Mouse (Mus musculus) forebrain, embryonic 10.5 days (tissue): ENCODE measurements at regions not wholly inside any gene's neighbourhood (a gene's known extent, or its start where the extent isn't known, plus 50 kb on each side); places are given as distances from the start of the nearest gene placed in this dataset.

ENCODE experiments used
- DNase-seq: peaks from one replicate; pipeline ENCODE4 v3.0.0-alpha.2; 2017; ENCODE audit warnings: low spot score; ENCODE audit errors: extremely low spot score
- H3K27ac ChIP-seq: fragments of 300-500 bp; sonication (generic); 2 replicates; pipeline ENCODE4 v1.5.1; 2016; ENCODE audit warnings: mild to moderate bottlenecking
- H3K27me3 ChIP-seq: fragments of 300-500 bp; sonication (generic); 2 replicates; pipeline ENCODE4 v1.6.1; 2016; ENCODE audit warnings: mild to moderate bottlenecking; ENCODE audit not compliant: poor library complexity, severe bottlenecking
- H3K36me3 ChIP-seq: fragments of 300-500 bp; sonication (generic); replicated peaks from 2 replicates; pipeline ENCODE4 v1.6.1; 2016; ENCODE audit warnings: mild to moderate bottlenecking, moderate library complexity
- H3K4me1 ChIP-seq: fragments of 300-500 bp; sonication (generic); 2 replicates; pipeline ENCODE4 v1.6.1; 2016
- H3K4me3 ChIP-seq: fragments of 300-500 bp; sonication (generic); 2 replicates; pipeline ENCODE4 v1.5.1; 2016; ENCODE audit warnings: mild to moderate bottlenecking, moderate library complexity
- H3K9me3 ChIP-seq: fragments of 300-500 bp; sonication (generic); 2 replicates; pipeline ENCODE4 v1.6.1; 2016; ENCODE audit warnings: mild to moderate bottlenecking, moderate library complexity
- WGBS: fragments of 180-500 bp; shearing (Covaris S2); methylation state at CpG from one replicate; pipeline ENCODE4 v1.1.7; 2016; 5-methylcytosine and 5-hydroxymethylcytosine counted together

- Histone ChIP-seq H3K9me3 (no peaks in the 10 kb centered on the region), H3K36me3 (no peaks in the 10 kb centered on the region), H3K27ac (no peak overlapping the region), H3K27me3 (no peaks in the 10 kb centered on the region), H3K4me1 (no peaks in the 10 kb centered on the region), H3K4me3 (no peak overlapping the region)
- 90% methylated on average over 2 of the region's 2 CpGs for WGBS
- DNase-seq, result no peak
Observed at GRCm38 (mm10) chr17:52177996-52178395, 344.9 kb upstream of the Satb1 start.

- Histone ChIP-seq H3K4me1 (no peaks in the 10 kb centered on the region), H3K36me3 (no peaks in the 10 kb centered on the region), H3K4me3 (no peak overlapping the region), H3K27me3 (no peaks in the 10 kb centered on the region), H3K9me3 (no peaks in the 10 kb centered on the region), H3K27ac (no peak overlapping the region)
- DNase-seq, result no peak
- 90% methylated on average over 10 of the region's 10 CpGs for whole genome bisulfite sequencing
Observed at GRCm38 (mm10) chr17:52168076-52168838, 335.2 kb upstream of the Satb1 start.

- Histone ChIP-seq H3K27ac (no peak overlapping the region), H3K4me3 (no peak overlapping the region), H3K4me1 (no peaks in the 10 kb centered on the region), H3K36me3 (no peaks in the 10 kb centered on the region), H3K27me3 (no peaks in the 10 kb centered on the region), H3K9me3 (no peaks in the 10 kb centered on the region)
- no peak for DNase-seq
- WGBS, result 86% methylated on average over 4 of the region's 4 CpGs
Observed at GRCm38 (mm10) chr17:52167658-52168057, 334.6 kb upstream of the Satb1 start.

GRCm38 (mm10) chr17:52165891-52166485 lies 332.9 kb upstream of the Satb1 start:
- H3K27ac ChIP-seq, result no peak overlapping the region
- no peaks in the 10 kb centered on the region for H3K27me3 ChIP-seq
- no peaks in the 10 kb centered on the region for H3K9me3 ChIP-seq
- WGBS, result 84% methylated on average over 5 of the region's 5 CpGs
- no peaks in the 10 kb centered on the region for H3K4me1 ChIP-seq
- no peak for DNase-seq
- no peak overlapping the region for H3K4me3 ChIP-seq
- H3K36me3 ChIP-seq, result no peaks in the 10 kb centered on the region

GRCm38 (mm10) chr17:52162559-52163397 lies 329.7 kb upstream of the Satb1 start:
- no peaks in the 10 kb centered on the region for H3K36me3 ChIP-seq
- 91% methylated on average over 10 of the region's 10 CpGs for WGBS
- no peak overlapping the region for H3K27ac ChIP-seq
- no peaks in the 10 kb centered on the region for H3K9me3 ChIP-seq
- H3K4me3 ChIP-seq, result no peak overlapping the region
- no peaks in the 10 kb centered on the region for H3K4me1 ChIP-seq
- H3K27me3 ChIP-seq, result no peaks in the 10 kb centered on the region
- no peak for DNase-seq

GRCm38 (mm10) chr17:52150496-52150895 lies 317.4 kb upstream of the Satb1 start:
- Histone ChIP-seq H3K4me3 (no peak overlapping the region), H3K4me1 (no peaks in the 10 kb centered on the region), H3K9me3 (no peaks in the 10 kb centered on the region), H3K27me3 (no peaks in the 10 kb centered on the region), H3K36me3 (no peaks in the 10 kb centered on the region), H3K27ac (no peak overlapping the region)
- WGBS, result 93% methylated on average over 5 of the region's 5 CpGs
- DNase-seq, result no peak

- 91% methylated on average over 6 of the region's 6 CpGs for WGBS
- no peak for DNase-seq
- H3K36me3 ChIP-seq, result no peaks in the 10 kb centered on the region
- no peak overlapping the region for H3K4me3 ChIP-seq
- H3K9me3 ChIP-seq, result no peaks in the 10 kb centered on the region
- no peaks in the 10 kb centered on the region for H3K27me3 ChIP-seq
- H3K4me1 ChIP-seq, result no peaks in the 10 kb centered on the region
- H3K27ac ChIP-seq, result no peak overlapping the region
Observed at GRCm38 (mm10) chr17:52149834-52150233, 316.7 kb upstream of the Satb1 start.

GRCm38 (mm10) chr17:52149068-52149467 lies 316.0 kb upstream of the Satb1 start:
- Histone ChIP-seq H3K27ac (no peak overlapping the region), H3K9me3 (no peaks in the 10 kb centered on the region), H3K27me3 (no peaks in the 10 kb centered on the region), H3K36me3 (no peaks in the 10 kb centered on the region), H3K4me1 (no peaks in the 10 kb centered on the region), H3K4me3 (no peak overlapping the region)
- no peak for DNase-seq
- WGBS, result 90% methylated on average over 3 of the region's 3 CpGs

- H3K27ac ChIP-seq, result no peak overlapping the region
- H3K4me1 ChIP-seq, result no peaks in the 10 kb centered on the region
- H3K27me3 ChIP-seq, result no peaks in the 10 kb centered on the region
- no peaks in the 10 kb centered on the region for H3K36me3 ChIP-seq
- DNase-seq, result no peak
- H3K4me3 ChIP-seq, result no peak overlapping the region
- H3K9me3 ChIP-seq, result no peaks in the 10 kb centered on the region
- 87% methylated on average over 4 of the region's 4 CpGs for WGBS
Observed at GRCm38 (mm10) chr17:52103891-52104290, 270.8 kb upstream of the Satb1 start.

- no peaks in the 10 kb centered on the region for H3K9me3 ChIP-seq
- no peaks in the 10 kb centered on the region for H3K27me3 ChIP-seq
- H3K36me3 ChIP-seq, result no peaks in the 10 kb centered on the region
- no peak overlapping the region for H3K27ac ChIP-seq
- WGBS, result 28% methylated on average over 4 of the region's 4 CpGs
- no peak for DNase-seq
- no peak overlapping the region for H3K4me3 ChIP-seq
- H3K4me1 ChIP-seq, result peaks cover 7% of the 10 kb centered on the region
Observed at GRCm38 (mm10) chr17:52085834-52086233, 252.7 kb upstream of the Satb1 start.

GRCm38 (mm10) chr17:52084455-52084854 lies 251.4 kb upstream of the Satb1 start:
- peaks cover 7% of the 10 kb centered on the region for H3K4me1 ChIP-seq
- no peaks in the 10 kb centered on the region for H3K9me3 ChIP-seq
- no peak for DNase-seq
- no peaks in the 10 kb centered on the region for H3K27me3 ChIP-seq
- no peak overlapping the region for H3K27ac ChIP-seq
- H3K36me3 ChIP-seq, result no peaks in the 10 kb centered on the region
- 50% methylated on average over 2 of the region's 2 CpGs for WGBS
- no peak overlapping the region for H3K4me3 ChIP-seq

GRCm38 (mm10) chr17:52079316-52079715 lies 246.2 kb upstream of the Satb1 start:
- H3K27ac ChIP-seq, result no peak overlapping the region
- no peak for DNase-seq
- H3K4me1 ChIP-seq, result no peaks in the 10 kb centered on the region
- H3K36me3 ChIP-seq, result no peaks in the 10 kb centered on the region
- H3K27me3 ChIP-seq, result no peaks in the 10 kb centered on the region
- no peak overlapping the region for H3K4me3 ChIP-seq
- H3K9me3 ChIP-seq, result no peaks in the 10 kb centered on the region
- 85% methylated on average over 7 of the region's 7 CpGs for WGBS

- H3K36me3 ChIP-seq, result no peaks in the 10 kb centered on the region
- H3K27me3 ChIP-seq, result no peaks in the 10 kb centered on the region
- H3K9me3 ChIP-seq, result no peaks in the 10 kb centered on the region
- no peak overlapping the region for H3K27ac ChIP-seq
- no peak for DNase-seq
- H3K4me3 ChIP-seq, result no peak overlapping the region
- H3K4me1 ChIP-seq, result no peaks in the 10 kb centered on the region
- WGBS, result 79% methylated on average over 8 of the region's 8 CpGs
Observed at GRCm38 (mm10) chr17:52078496-52078895, 245.4 kb upstream of the Satb1 start.
